Mouse (Mus musculus) MEL (cell line): ENCODE data around the gene Sap30.

Source experiments
- BHLHE40 ChIP-seq: IDR thresholded peaks from 2 replicates; pipeline ENCODE4 v1.6.1; 2012; ENCODE audit warnings: low read depth, mild to moderate bottlenecking, inconsistent platforms, low read length, improper control_type of control experiment, borderline replicate concordance
- CTCF ChIP-seq, 3 experiments: IDR thresholded peaks in 2 of 3; conservative IDR thresholded peaks in 1 of 3; 2 replicates each; pipeline ENCODE4 v1.5.1; 2011 to 2012; ENCODE audit warnings: low read length in 3 of 3, low read depth in 2 of 3, mild to moderate bottlenecking in 2 of 3, improper control_type of control experiment in 1 of 3, inconsistent platforms in 1 of 3, mixed read lengths in 1 of 3, moderate library complexity in 1 of 3; ENCODE audit not compliant: control insufficient read depth in 1 of 3, insufficient read depth in 1 of 3, poor library complexity in 1 of 3, severe bottlenecking in 1 of 3
- E2F4 ChIP-seq: IDR thresholded peaks from 2 replicates; pipeline ENCODE4 v1.6.1; 2011; ENCODE audit warnings: low read depth, low read length, improper control_type of control experiment, borderline replicate concordance
- EP300 ChIP-seq, 2 experiments: IDR thresholded peaks; 2 replicates each; pipeline ENCODE4 v1.6.1; 2011; ENCODE audit warnings: improper control_type of control experiment in 2 of 2, low read length in 2 of 2, low read depth in 1 of 2, mild to moderate bottlenecking in 1 of 2
- GATA1 ChIP-seq: IDR thresholded peaks from 2 replicates; pipeline ENCODE4 v1.6.1; 2011; ENCODE audit warnings: low read depth, low read length, improper control_type of control experiment
- HCFC1 ChIP-seq: IDR thresholded peaks from 2 replicates; pipeline ENCODE4 v1.6.1; 2012; ENCODE audit warnings: low read depth, mild to moderate bottlenecking, inconsistent platforms, low read length, improper control_type of control experiment, moderate library complexity
- MAFK ChIP-seq: IDR thresholded peaks from 2 replicates; pipeline ENCODE4 v1.6.1; 2011; ENCODE audit warnings: low read depth, mild to moderate bottlenecking, low read length, improper control_type of control experiment, borderline replicate concordance
- MXI1 ChIP-seq: IDR thresholded peaks from 2 replicates; pipeline ENCODE4 v1.6.1; 2011; ENCODE audit warnings: mild to moderate bottlenecking, low read depth, low read length, improper control_type of control experiment
- NRF1 ChIP-seq: IDR thresholded peaks from 2 replicates; pipeline ENCODE4 v1.6.1; 2014; ENCODE audit warnings: low read depth, mild to moderate bottlenecking, inconsistent platforms, low read length, improper control_type of control experiment, moderate library complexity; ENCODE audit not compliant: poor library complexity, insufficient read depth, severe bottlenecking
- POLR2A ChIP-seq, 2 experiments: IDR thresholded peaks; 2 replicates each; pipeline ENCODE4 v1.6.1; 2011 to 2012; ENCODE audit warnings: low read length in 2 of 2, mild to moderate bottlenecking in 2 of 2, control low read depth in 1 of 2, improper control_type of control experiment in 1 of 2, low read depth in 1 of 2, moderate library complexity in 1 of 2; ENCODE audit not compliant: control insufficient read depth in 1 of 2, insufficient read depth in 1 of 2, poor library complexity in 1 of 2
- RAD21 ChIP-seq: IDR thresholded peaks from 2 replicates; pipeline ENCODE4 v1.6.1; 2011; ENCODE audit warnings: mild to moderate bottlenecking, low read depth, low read length, improper control_type of control experiment
- SIN3A ChIP-seq: IDR thresholded peaks from 2 replicates; pipeline ENCODE4 v1.6.1; 2012; ENCODE audit warnings: low read length, improper control_type of control experiment, inconsistent platforms
- TAL1 ChIP-seq: IDR thresholded peaks from 2 replicates; pipeline ENCODE4 v1.6.1; 2012; ENCODE audit warnings: mild to moderate bottlenecking, inconsistent platforms, low read length, moderate library complexity, mixed read lengths
- ZKSCAN1 ChIP-seq: IDR thresholded peaks from 2 replicates; pipeline ENCODE4 v1.6.1; 2012; ENCODE audit warnings: low read depth, mild to moderate bottlenecking, inconsistent platforms, low read length, improper control_type of control experiment, moderate library complexity

GRCm38 (mm10) chr8:57533106-57533505, 45.4 kb upstream of the Sap30 start:
- TF ChIP-seq CTCF (IDR thresholded peaks at IDR 0.05 in 2 of 3, conservative IDR thresholded peaks at IDR 0.05 in 1 of 3; ENCODE audit: control insufficient read depth in 1 of 3, insufficient read depth in 1 of 3, low read depth in 2 of 3, low read length in 3 of 3, poor library complexity in 1 of 3, severe bottlenecking in 1 of 3) (no peak), POLR2A (IDR thresholded peaks at IDR 0.05; ENCODE audit: control insufficient read depth in 1 of 2, insufficient read depth in 1 of 2, low read depth in 1 of 2, low read length in 2 of 2, poor library complexity in 1 of 2) (no peak), MAFK (no peak), MXI1 (no peak), BHLHE40 (no peak), ZKSCAN1 (no peak), GATA1 (no peak), HCFC1 (no peak), RAD21 (no peak), EP300 (IDR thresholded peaks at IDR 0.05; ENCODE audit: low read depth in 1 of 2, low read length in 2 of 2) (no peak), NRF1 (no peak), SIN3A (no peak), TAL1 (no peak), E2F4 (no peak)
